Mouse (Mus musculus) MEL (cell line): ENCODE data around the gene Ergic1. TPM values are rescaled to one million over a fixed set of nuclear protein-coding genes. Genes with fewer than 3 reads are reported as not detected.

Experiments
- DNase-seq: peaks from one replicate; pipeline ENCODE4 v3.0.0; 2011; ENCODE audit warnings: low read depth, low spot score
- H3K27ac ChIP-seq: 2 replicates; pipeline ENCODE4 v1.5.1; 2012; ENCODE audit warnings: low read depth, mild to moderate bottlenecking, control low read depth, low read length, moderate library complexity; ENCODE audit not compliant: control insufficient read depth
- H3K27me3 ChIP-seq, 2 experiments: fragments of 150-350 bp in 1 of 2; sonication (generic) in 1 of 2; 2 replicates each; pipeline ENCODE4 v1.6.1; 2012; ENCODE audit warnings: low read length in 2 of 2, mild to moderate bottlenecking in 2 of 2, improper control_type of control experiment in 1 of 2, moderate library complexity in 1 of 2; ENCODE audit not compliant: insufficient read depth in 2 of 2, control insufficient read depth in 1 of 2
- H3K36me3 ChIP-seq, 2 experiments: 2 replicates each; pipeline ENCODE4 v1.6.1; 2012 to 2014; ENCODE audit warnings: low read length in 2 of 2, improper control_type of control experiment in 1 of 2, inconsistent platforms in 1 of 2, mild to moderate bottlenecking in 1 of 2; ENCODE audit not compliant: insufficient read depth in 2 of 2, control insufficient read depth in 1 of 2
- H3K4me1 ChIP-seq, 2 experiments: fragments of 150-350 bp in 1 of 2; sonication (generic) in 1 of 2; 2 replicates each; pipeline ENCODE4 v1.6.1; 2012; ENCODE audit warnings: low read length in 2 of 2, improper control_type of control experiment in 1 of 2, mild to moderate bottlenecking in 1 of 2; ENCODE audit not compliant: insufficient read depth in 2 of 2, control insufficient read depth in 1 of 2
- H3K4me3 ChIP-seq, 2 experiments: fragments of 150-350 bp in 1 of 2; sonication (generic) in 1 of 2; 2 replicates each; pipeline ENCODE4 v1.5.1; 2012; ENCODE audit warnings: low read depth in 2 of 2, low read length in 2 of 2, mild to moderate bottlenecking in 2 of 2, moderate library complexity in 2 of 2, control low read depth in 1 of 2, improper control_type of control experiment in 1 of 2; ENCODE audit not compliant: control insufficient read depth in 1 of 2, insufficient read depth in 1 of 2
- H3K79me2 ChIP-seq: 2 replicates; pipeline ENCODE4 v1.6.1; 2012; ENCODE audit warnings: mild to moderate bottlenecking, low read length, moderate library complexity; ENCODE audit not compliant: control insufficient read depth, poor library complexity, insufficient read depth
- H3K9ac ChIP-seq: 2 replicates; pipeline ENCODE4 v1.6.1; 2012; ENCODE audit warnings: low read depth, mild to moderate bottlenecking, control low read depth, low read length, moderate library complexity; ENCODE audit not compliant: control insufficient read depth, poor library complexity, severe bottlenecking
- H3K9me3 ChIP-seq: fragments of 150-350 bp; sonication (generic); replicated peaks from 2 replicates; pipeline ENCODE4 v1.6.1; 2012; ENCODE audit warnings: mild to moderate bottlenecking, low read length, improper control_type of control experiment, moderate library complexity; ENCODE audit not compliant: insufficient read depth
- BHLHE40 ChIP-seq: IDR thresholded peaks from 2 replicates; pipeline ENCODE4 v1.6.1; 2012; ENCODE audit warnings: low read depth, mild to moderate bottlenecking, inconsistent platforms, low read length, improper control_type of control experiment, borderline replicate concordance
- ELF1 ChIP-seq: IDR thresholded peaks from 2 replicates; pipeline ENCODE4 v1.6.1; 2014; ENCODE audit warnings: low read depth, mild to moderate bottlenecking, inconsistent platforms, low read length, improper control_type of control experiment, moderate library complexity
- ETS1 ChIP-seq: IDR thresholded peaks from 2 replicates; pipeline ENCODE4 v1.6.1; 2012; ENCODE audit warnings: low read depth, mild to moderate bottlenecking, inconsistent platforms, low read length, improper control_type of control experiment, moderate library complexity
- GABPA ChIP-seq: IDR thresholded peaks from 2 replicates; pipeline ENCODE4 v1.6.1; 2012; ENCODE audit warnings: low read depth, mild to moderate bottlenecking, inconsistent platforms, low read length, improper control_type of control experiment, moderate library complexity
- HCFC1 ChIP-seq: IDR thresholded peaks from 2 replicates; pipeline ENCODE4 v1.6.1; 2012; ENCODE audit warnings: low read depth, mild to moderate bottlenecking, inconsistent platforms, low read length, improper control_type of control experiment, moderate library complexity
- JUND ChIP-seq: IDR thresholded peaks from 2 replicates; pipeline ENCODE4 v1.6.1; 2011; ENCODE audit warnings: low read depth, mild to moderate bottlenecking, improper control_type of control experiment, low read length
- MAFK ChIP-seq: IDR thresholded peaks from 2 replicates; pipeline ENCODE4 v1.6.1; 2011; ENCODE audit warnings: low read depth, mild to moderate bottlenecking, low read length, improper control_type of control experiment, borderline replicate concordance
- MAX ChIP-seq: IDR thresholded peaks from 2 replicates; pipeline ENCODE4 v1.6.1; 2011; ENCODE audit warnings: low read length, improper control_type of control experiment
- MEF2A ChIP-seq: IDR thresholded peaks from 2 replicates; pipeline ENCODE4 v1.6.1; 2014; ENCODE audit warnings: low read depth, mild to moderate bottlenecking, inconsistent platforms, low read length, improper control_type of control experiment; ENCODE audit not compliant: poor library complexity, insufficient replicate concordance, severe bottlenecking; ENCODE audit errors: extremely low read depth
- NELFE ChIP-seq: IDR thresholded peaks from 2 replicates; pipeline ENCODE4 v1.6.1; 2011; ENCODE audit warnings: low read depth, low read length, improper control_type of control experiment
- NRF1 ChIP-seq: IDR thresholded peaks from 2 replicates; pipeline ENCODE4 v1.6.1; 2014; ENCODE audit warnings: low read depth, mild to moderate bottlenecking, inconsistent platforms, low read length, improper control_type of control experiment, moderate library complexity; ENCODE audit not compliant: poor library complexity, insufficient read depth, severe bottlenecking
- POLR2A ChIP-seq, 2 experiments: IDR thresholded peaks; 2 replicates each; pipeline ENCODE4 v1.6.1; 2011 to 2012; ENCODE audit warnings: low read length in 2 of 2, mild to moderate bottlenecking in 2 of 2, control low read depth in 1 of 2, improper control_type of control experiment in 1 of 2, low read depth in 1 of 2, moderate library complexity in 1 of 2; ENCODE audit not compliant: control insufficient read depth in 1 of 2, insufficient read depth in 1 of 2, poor library complexity in 1 of 2
- POLR2AphosphoS2 ChIP-seq: IDR thresholded peaks from 2 replicates; pipeline ENCODE4 v1.6.1; 2011; ENCODE audit warnings: low read length, improper control_type of control experiment
- POLR2AphosphoS5 ChIP-seq: IDR thresholded peaks from 2 replicates; pipeline ENCODE4 v1.6.1; 2012; ENCODE audit warnings: low read depth, borderline replicate concordance, mild to moderate bottlenecking, inconsistent platforms, low read length, moderate library complexity, mixed read lengths
- SIN3A ChIP-seq: IDR thresholded peaks from 2 replicates; pipeline ENCODE4 v1.6.1; 2012; ENCODE audit warnings: low read length, improper control_type of control experiment, inconsistent platforms
- SMC3 ChIP-seq: IDR thresholded peaks from 2 replicates; pipeline ENCODE4 v1.6.1; 2011; ENCODE audit warnings: low read depth, low read length, improper control_type of control experiment
- TAL1 ChIP-seq: IDR thresholded peaks from 2 replicates; pipeline ENCODE4 v1.6.1; 2012; ENCODE audit warnings: mild to moderate bottlenecking, inconsistent platforms, low read length, moderate library complexity, mixed read lengths
- UBTF ChIP-seq: IDR thresholded peaks from 2 replicates; pipeline ENCODE4 v1.6.1; 2012; ENCODE audit warnings: low read depth, mild to moderate bottlenecking, inconsistent platforms, low read length, improper control_type of control experiment, moderate library complexity, borderline replicate concordance; ENCODE audit not compliant: insufficient read depth
- USF1 ChIP-seq: IDR thresholded peaks from 2 replicates; pipeline ENCODE4 v1.6.1; 2014; ENCODE audit warnings: low read depth, mild to moderate bottlenecking, inconsistent platforms, low read length, improper control_type of control experiment, moderate library complexity
- ZC3H11A ChIP-seq: IDR thresholded peaks from 2 replicates; pipeline ENCODE4 v1.6.1; 2012; ENCODE audit warnings: low read depth, mild to moderate bottlenecking, inconsistent platforms, low read length, improper control_type of control experiment
- ZKSCAN1 ChIP-seq: IDR thresholded peaks from 2 replicates; pipeline ENCODE4 v1.6.1; 2012; ENCODE audit warnings: low read depth, mild to moderate bottlenecking, inconsistent platforms, low read length, improper control_type of control experiment, moderate library complexity
- ZMIZ1 ChIP-seq: IDR thresholded peaks from 2 replicates; pipeline ENCODE4 v1.6.1; 2012; ENCODE audit warnings: low read depth, mild to moderate bottlenecking, inconsistent platforms, low read length, improper control_type of control experiment, moderate library complexity
- polyA plus RNA-seq, 2 experiments: library from polyadenylated mRNA; stranded (reverse) in 1 of 2; unstranded in 1 of 2; fragments of >175 nt in 1 of 2; fragments of >200 nt in 1 of 2; gene quantifications; 2 replicates each; pipeline versions ENCODE4 v1.2.1 to v1.2.4; 2012; ENCODE audit warnings: low replicate concordance in 2 of 2, low read depth in 1 of 2; ENCODE audit not compliant: insufficient read length in 2 of 2, insufficient read depth in 1 of 2, missing spikeins in 1 of 2
- total RNA-seq: library from RNA; depleted of rRNA; stranded (reverse); fragments of 300-350 nt; gene quantifications from 2 replicates; pipeline ENCODE4 v1.2.3, GENCODE M21; 2012

Ergic1 gene
- total and polyA plus RNA-seq, 3 experiments: 78.5 to 730 (median 95.6) TPM

DNA sequence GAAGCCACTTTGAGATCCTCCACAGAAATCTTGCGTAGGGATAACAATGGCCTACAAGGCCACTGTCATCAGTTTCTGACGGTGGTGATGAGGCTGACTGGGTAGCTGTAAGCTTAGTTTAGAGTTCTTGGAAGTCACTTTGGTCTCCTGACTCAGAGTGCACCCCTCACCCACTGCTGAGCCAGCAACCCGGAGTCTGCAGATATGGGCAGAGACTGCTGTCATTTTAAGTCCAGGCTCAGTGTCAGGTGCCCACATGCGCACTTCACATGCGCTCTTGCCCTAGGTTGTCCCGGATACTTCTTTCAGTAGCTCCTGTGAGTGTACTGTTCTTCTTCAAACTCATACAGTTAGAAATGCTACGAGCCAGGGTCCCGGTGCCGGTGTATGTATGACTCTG is 72.6 kb downstream of the Ergic1 start:
- no peak overlapping the region for H3K4me3 ChIP-seq
- H3K27me3 ChIP-seq: no peaks in the 10 kb centered on the region
- H3K27ac ChIP-seq: no peak overlapping the region
- no peaks in the 10 kb centered on the region for H3K4me1 ChIP-seq
- H3K36me3 ChIP-seq: peaks cover 0 to 1% of the 10 kb centered on the region in 2 experiments; a peak in 2 of 4 replicates
- TF ChIP-seq TAL1 (no peak), ELF1 (no peak), MAFK (no peak), GABPA (no peak), ZC3H11A (no peak), UBTF (no peak), BHLHE40 (no peak), ETS1 (no peak), MEF2A (no peak), NELFE (no peak), POLR2A (IDR thresholded peaks at IDR 0.05; ENCODE audit: control insufficient read depth in 1 of 2, insufficient read depth in 1 of 2, low read depth in 1 of 2, low read length in 2 of 2, poor library complexity in 1 of 2) (no peak), SIN3A (no peak), ZMIZ1 (no peak), SMC3 (no peak), NRF1 (no peak), POLR2AphosphoS5 (no peak), HCFC1 (no peak), JUND (no peak), POLR2AphosphoS2 (no peak)
- H3K9ac ChIP-seq: no peak overlapping the region
- H3K9me3 ChIP-seq: no peaks in the 10 kb centered on the region
- H3K79me2 ChIP-seq: no peaks in the 10 kb centered on the region
- DNase-seq: no peak

DNA sequence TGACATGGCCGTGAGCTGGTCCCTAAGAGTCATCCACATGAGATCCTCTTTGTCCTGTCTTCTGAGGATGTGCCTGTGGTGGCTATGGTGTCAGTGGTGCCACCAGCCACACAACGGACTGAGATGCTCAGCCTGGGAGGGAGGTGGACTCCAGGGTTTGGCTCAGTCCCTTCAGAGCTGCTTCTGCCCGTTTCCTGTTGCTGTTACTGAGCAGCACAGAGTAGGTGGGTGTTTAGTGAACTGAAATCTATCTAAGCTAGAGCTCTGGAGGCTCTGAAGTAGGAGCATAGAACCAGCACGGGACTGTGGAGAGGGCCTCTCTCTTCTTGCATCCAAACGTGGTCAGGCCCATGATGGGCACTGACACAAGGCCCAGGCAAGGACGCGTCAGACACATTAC is 73.2 kb downstream of the Ergic1 start:
- H3K27me3 ChIP-seq: no peaks in the 10 kb centered on the region
- H3K4me1 ChIP-seq: no peaks in the 10 kb centered on the region
- TF ChIP-seq ZKSCAN1: no peak
- TF ChIP-seq NELFE: no peak
- TF ChIP-seq BHLHE40: no peak
- TF ChIP-seq ZC3H11A: no peak
- TF ChIP-seq MAX: no peak
- no peak for TF ChIP-seq SIN3A
- no peak for TF ChIP-seq USF1
- no peak for DNase-seq
- H3K4me3 ChIP-seq: no peak overlapping the region
- H3K79me2 ChIP-seq: no peaks in the 10 kb centered on the region
- H3K36me3 ChIP-seq: peaks cover 0 to 2% of the 10 kb centered on the region in 2 experiments; a peak in 3 of 4 replicates
- no peaks in the 10 kb centered on the region for H3K9me3 ChIP-seq
- H3K9ac ChIP-seq: no peak overlapping the region
- H3K27ac ChIP-seq: no peak overlapping the region
